Mouse (Mus musculus): ENCODE data around the gene Rgl1.

The Rgl1 gene

DNA sequence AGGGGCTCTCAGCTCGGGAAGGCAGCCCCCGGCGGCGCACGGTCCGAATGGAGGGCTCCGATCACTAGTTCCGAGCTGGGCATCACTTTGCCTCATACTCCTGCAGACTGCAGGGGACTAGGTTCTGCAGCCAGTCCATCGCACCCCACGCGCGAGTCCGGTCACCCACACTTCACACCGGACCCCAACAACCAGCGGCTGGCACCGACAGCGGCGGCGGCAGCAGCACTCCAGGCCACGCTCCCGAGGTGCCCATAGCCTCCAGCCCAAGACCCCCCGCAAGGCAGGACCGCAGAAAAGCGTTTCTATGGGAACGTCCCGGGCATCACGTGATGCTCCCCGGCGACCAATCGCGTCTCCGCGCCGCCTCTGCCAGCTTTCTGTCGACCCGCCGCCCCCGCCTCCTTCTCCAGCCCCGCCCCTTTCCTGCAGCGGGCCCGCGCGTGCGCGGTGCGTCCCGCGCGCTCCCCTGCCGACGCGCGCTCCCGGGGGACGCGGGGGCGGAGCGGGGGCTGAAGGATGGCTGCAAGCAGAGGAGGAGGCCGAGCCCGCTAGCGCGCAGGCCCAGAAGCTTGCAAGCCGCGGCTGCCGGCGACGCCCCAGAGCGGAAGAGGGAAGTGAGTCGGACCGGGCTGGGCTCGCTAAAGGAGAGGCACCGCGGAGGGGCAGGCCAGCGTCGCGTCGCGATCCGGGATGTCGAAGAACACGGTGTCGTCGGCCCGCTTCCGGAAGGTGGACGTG is at the start of gene Rgl1, which contains the start of gene Arpc5:
Gene Rgl1, minus strand, starts transcription at position 320 of the 741 bp plus-strand sequence.
Gene Arpc5, plus strand, starts transcription at position 511 of the 741 bp plus-strand sequence.
- in situ Hi-C loops (cut with MseI, MboI) = no loop called here

DNA sequence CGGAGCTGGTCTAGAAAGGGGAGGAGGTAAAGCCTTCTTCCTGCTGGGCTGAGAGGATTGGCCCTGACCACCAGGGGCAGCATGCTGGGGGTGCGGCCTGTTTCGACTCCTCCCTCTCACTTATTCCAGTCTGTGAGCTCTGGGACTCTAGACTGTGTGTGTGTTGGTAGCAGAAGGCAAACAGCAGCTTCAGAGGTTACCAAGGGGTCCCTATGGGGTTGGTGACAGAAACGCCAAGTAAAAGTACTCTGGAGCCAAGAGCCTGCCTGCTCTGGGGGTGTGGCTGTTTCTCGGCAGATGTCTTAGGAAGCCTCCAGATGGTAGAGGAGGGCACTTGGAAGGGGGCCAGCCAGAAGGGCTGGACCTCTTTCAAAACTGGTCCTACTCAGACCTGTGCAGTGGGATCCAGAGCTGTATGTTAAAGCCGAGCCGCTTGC is 49.1 kb upstream of the Rgl1 start:
- in situ Hi-C loops (cut with MseI, MboI) = no loop called here

DNA sequence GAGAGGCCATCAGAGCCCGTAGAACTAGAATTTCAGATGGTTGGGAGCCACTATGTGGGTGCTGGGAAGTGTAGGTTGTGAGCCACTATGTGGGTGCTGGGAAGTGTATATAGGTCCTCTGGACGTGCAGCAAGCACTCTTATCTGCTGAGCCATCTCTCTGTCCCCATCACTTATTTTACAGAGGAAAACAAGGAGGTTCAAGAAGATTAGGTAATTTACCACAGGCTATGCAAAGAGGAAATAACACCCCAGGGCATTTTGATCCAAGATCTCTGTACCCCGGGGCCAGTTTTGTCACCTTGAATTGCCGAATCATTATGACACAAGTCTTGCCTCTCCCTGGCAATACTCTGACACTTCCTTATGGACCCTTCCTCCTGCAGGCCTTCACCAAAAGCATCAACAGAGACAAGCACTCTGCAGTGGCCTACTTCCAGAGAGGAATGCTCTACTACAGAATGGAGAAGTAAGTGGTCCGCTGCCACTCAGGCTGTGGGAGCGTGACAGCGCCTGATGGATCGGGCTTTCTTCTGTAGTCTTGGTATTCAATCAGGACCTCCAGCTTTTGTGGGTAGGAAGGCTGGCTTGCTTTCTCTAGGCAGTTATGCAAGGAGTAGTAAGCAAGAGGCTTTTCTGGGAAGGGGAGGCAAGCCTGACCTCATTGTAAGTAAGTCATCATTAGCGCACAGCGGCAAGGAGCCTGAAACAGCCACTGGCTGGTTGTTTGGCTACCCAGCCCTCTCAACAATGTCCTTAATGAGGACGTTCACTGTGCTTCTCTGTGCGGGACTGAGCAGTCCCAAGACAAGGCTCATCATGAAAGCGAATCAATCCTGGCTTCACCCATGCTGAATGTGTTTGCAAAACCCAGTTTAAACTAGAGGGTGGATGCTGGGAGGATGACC is 44.6 kb upstream of the Rgl1 start:
- in situ Hi-C loops (cut with MseI, MboI) = no loop called here

DNA sequence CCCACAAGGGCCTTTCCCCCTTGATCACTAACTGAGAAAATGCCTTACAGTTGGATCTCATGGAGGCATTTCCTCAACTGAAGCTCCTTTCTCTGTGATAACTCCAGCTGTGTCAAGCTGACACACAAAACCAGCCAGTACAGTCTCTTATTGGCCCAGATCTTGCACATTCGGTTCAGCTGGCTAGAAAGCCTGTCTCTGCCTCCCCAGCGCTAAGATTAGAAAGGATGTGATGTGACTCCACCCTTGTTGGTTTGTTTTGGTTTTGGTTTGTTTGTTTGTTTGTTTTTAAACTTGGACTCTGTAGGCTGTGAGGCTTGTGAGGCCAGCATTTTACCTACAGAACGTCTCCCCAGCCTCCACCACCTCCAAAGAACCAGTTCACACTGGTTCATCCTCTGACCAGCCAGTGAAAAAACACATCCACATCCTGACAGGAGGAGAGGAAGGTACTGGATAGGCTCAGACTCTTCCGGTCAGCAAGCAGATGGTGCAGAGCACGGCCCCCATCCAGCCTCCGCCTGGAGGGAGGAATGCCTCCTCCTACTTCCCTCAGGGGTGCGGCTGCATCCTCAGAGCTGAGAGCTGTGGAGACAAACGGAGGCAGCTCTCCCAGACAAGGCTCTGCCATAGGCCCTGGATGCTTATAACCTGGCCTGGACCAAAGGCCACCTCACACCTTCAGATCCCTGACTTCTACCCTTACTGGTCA is 43.5 kb upstream of the Rgl1 start:
- in situ Hi-C loops (cut with MseI, MboI) = no loop called here

DNA sequence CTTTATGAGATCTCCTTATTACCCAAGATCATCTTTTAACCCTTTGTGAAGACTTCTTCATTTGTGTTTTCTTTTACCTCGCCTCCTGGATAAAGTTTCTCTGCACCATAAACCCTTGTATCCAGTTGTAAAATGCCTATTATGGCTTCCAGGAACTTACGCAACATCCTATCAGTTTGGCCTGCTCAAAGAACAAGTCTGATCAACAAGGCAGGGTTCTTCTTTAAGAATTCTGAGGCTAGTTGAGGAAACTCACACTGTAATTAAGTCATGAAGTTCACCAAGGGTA is 42.2 kb upstream of the Rgl1 start:
- in situ Hi-C loops (cut with MseI, MboI) = no loop called here

DNA sequence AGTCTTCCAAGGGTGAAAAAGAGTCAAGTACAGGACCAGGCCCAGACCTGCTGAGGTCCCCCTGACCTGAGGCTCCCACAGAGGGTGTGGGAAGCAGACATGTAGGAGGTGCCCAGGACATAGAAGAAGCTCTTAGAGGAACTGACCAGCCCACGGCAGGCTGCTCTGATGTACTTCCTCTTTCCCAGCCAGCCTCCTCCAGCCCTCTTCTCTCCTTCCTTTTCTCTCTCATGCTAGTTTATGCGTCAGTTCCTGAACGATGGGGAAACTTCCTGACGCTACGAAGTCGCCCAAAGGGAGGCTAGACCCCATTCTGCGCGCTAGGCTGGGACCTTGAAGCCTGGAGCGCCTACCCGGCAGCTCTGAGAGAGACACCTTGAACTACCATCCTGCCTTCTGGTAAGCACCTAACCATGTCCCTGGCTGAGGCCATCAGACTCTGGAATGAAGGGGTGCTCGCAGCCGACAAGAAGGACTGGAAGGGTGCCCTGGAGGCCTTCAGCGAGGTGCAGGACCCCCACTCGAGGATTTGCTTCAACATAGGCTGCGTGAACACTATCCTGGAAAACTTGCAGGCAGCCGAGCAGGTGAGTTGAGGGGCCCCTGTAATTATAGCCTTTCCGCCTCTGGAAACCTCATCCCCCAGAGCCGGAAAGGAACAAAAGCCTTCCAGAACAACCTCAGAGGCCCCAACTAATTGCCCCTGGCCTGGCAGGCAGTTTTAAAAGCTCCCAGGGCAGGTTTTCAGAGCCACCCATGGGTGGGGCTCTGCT is 41.7 kb upstream of the Rgl1 start:
- in situ Hi-C loops (cut with MseI, MboI) = no loop called here

DNA sequence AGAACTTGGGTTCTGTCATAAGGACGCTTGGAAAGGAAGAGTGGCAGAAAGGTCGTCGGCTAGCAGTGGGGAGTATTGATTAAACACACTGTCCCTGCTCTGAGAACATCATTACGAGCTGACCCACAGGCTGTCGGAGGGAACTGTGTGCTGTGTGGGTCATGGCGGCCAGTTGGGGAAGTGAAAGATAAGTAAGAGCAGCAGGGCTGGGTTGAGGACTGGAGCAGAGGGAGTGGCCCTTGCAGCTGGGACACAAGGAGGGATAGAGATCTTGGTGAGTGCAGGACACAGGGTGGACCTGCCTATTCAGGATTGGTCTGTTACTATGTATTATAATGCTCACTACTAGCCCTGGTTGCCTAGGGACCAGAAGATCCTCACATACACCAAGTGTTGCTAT is 38.8 kb upstream of the Rgl1 start:
- in situ Hi-C loops (cut with MseI, MboI) = no loop called here

DNA sequence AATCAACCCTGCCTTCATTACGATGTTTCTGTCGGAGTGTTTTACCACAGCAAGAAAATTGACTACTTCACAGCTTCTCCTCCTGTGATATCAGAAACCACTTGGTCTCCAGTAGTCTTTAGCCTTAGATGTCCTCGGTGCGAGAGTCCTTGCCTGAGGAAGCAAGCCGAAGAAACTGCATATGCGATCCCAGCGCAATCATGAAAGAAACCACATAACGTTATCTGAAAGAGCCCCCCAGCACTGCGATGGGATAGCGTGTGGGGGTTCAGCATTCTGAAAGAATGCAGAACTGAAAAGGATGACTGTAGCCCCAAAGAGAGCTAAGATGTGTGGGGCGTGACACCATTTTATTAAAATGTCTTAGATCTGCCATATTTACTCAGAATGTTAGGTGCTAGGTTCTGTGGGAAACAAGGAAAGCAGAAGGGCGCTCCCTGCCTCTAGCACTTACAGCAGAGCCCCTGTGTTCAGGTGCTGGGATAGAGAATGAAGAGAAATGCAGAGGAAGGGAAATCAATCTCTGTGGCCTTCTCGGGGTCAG is 34.6 kb upstream of the Rgl1 start:
- in situ Hi-C loops (cut with MseI, MboI) = no loop called here

DNA sequence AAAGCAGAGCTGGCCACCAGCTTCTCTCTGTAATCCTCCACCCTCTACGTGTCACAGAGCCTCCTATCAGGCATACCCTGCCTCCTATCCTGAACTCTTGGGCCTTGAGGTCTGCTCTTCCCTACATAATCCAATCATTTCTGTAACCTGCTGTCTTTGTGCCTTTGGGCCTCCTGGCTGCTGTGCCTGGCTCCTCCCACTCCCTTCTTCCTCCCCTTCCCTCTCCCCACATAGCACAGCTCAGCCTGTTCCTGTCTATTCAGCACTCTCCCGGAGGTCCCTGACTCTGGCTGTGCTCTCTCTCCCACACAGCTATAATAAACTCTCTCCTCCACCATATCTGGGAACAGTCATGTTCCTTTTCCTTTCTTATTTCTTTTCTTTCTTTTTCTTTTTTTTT is 33.7 kb upstream of the Rgl1 start, which contains the start of gene Ncf2:
Gene Ncf2, plus strand, starts transcription at position 298 of the 400 bp plus-strand sequence.
- in situ Hi-C loops (cut with MseI, MboI) = loop anchor here in 1 of 2 experiments (10.0 kb wide), 1 partner anchor 295 kb away; no protein-coding TSS in a partner anchor

DNA sequence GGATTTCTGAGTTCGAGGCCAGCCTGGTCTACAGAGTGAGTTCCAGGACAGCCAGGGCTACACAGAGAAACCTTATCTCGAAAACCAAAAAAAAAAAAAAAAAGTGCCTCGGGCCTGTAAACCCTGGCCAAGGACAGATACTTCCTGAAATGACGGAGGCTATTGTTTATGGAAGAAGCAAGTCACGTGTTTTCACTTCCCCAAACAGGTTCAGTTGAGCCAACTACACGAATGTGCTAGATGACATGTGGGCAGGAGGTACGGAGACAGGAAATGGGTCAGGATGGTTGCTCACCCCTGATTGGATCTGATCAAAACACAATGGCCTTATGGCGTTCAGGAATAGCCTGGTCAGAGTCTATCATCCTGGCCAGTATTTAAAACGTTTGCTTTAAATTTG is 32.0 kb upstream of the Rgl1 start:
- in situ Hi-C loops (cut with MseI, MboI) = loop anchor here in 1 of 2 experiments (10.0 kb wide), 1 partner anchor 297 kb away; no protein-coding TSS in a partner anchor

DNA sequence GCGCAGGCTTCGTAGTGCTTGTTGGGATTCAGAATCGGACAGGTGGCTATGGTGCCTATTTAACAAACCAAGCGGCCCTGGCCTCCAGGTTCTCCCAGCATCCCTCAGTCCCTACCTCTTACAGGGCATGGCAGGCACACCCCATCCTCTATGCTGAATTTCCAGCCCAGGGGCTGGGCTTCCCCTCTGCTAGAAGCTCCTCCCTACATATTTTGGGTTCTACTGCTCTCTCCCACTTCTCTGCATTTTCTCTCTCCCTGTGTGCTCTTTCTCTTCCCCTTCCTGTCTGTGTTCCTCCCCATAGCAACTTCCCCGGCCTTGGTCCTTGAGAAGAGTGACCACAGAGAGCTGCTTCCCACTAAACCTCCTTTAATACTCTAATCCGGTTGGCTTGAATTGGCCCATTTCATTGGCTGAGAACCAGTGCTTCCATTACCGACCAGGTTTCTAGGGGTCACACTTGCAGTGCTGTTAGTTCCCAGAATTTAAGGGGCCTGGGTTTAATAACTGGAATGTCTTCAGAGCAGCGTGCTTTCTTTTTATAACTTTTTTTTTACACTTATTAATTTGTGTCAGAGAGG is 30.6 kb upstream of the Rgl1 start:
- in situ Hi-C loops (cut with MseI, MboI) = loop anchor here in 1 of 2 experiments (10.0 kb wide), 1 partner anchor 298 kb away; no protein-coding TSS in a partner anchor

DNA sequence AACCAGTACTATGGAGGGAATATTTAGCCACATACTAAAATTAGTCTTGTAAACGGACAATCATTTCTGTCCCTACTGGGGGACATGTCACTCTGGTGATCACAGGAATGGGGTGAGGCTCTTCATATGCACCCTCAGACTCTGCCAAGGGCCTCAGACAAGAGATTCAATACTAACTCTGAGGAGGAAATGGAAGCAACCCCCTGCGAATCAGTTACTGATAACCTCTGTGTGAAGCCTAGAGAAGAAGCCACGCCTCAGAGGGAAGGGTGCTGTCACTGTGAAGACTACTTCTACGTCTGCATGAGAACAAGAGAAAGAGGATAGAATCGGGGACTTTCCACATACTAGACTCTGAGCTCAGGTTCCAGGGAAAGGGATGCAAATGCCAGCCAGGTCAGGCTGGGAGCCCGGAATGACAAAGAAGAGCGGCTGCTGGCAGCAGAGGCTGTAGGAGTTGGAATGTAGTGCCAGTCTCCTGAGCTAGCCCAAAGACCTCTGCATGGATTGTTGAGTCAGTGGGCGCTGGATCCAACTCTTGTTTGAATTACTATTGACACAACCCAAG is 29.6 kb upstream of the Rgl1 start:
- in situ Hi-C loops (cut with MseI, MboI) = loop anchor here in 1 of 2 experiments (10.0 kb wide), 1 partner anchor 299 kb away; no protein-coding TSS in a partner anchor

DNA sequence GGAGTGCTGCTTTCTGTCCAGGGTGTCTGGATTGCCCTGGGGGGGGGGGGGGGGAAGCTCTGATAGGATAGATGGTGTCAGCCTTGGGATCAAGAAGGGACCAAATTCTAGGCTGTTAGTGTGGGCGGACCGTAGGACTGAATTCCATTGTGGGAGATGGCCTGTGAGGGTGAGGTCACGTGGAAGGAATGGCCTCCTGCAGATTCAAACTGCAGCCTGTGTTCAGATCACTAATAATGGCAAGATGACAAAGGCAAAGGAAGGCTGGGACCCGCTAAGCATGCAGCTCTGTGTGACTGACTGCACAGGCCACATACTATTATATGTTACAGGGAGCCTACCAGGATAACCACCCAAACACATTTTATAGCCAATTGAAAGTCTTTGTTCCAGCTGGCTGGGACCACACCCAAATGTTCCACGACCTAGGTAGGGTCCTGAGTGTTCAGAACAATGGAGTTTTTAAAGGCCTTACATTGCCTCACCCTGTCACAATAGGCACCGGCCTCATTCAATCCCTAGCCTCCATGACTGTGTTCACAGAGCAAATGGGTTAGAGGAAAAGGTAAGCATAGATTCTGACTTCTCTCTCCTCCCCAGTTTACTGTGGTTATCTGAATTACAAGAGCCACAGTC is 27.5 kb upstream of the Rgl1 start:
- in situ Hi-C loops (cut with MseI, MboI) = loop anchor here in 1 of 2 experiments (10.0 kb wide), 1 partner anchor 301 kb away; no protein-coding TSS in a partner anchor

DNA sequence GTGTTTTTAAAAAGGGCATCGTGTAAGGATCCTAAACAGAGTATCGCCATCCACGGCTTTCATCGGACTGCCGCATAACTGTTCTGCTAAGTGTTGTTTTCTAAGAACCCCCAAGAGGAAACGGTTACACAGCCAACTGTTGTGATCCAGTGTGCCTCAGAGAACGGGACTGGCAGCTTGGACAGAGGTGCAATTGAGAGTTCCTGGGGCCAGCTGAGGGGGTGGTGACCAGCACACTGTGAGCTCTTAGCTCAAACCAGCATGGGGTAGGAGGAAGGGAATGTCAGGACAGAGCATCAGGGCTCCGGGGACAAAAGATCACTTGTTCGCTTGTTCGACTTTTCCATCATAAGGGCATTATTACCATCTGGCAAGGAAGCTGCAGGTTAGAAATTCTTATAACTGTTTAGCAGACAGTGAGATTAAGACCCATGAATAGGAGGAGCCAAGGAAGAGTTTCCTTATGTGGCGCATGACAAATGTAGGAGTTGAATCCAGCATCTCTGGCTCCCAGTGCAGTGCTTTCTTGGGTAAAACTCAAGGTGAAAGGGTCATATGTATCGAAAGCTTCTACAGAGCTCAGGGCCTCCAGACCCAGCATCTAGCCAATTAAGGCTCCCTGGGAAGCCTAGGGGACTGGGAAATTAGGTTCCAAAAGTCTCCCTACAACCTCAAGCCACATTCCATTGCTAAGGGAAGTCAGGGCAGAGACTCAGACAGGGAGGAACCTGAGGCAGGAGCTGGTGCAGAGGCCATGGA is 26.8 kb upstream of the Rgl1 start:
- in situ Hi-C loops (cut with MseI, MboI) = loop anchor here in 1 of 2 experiments (10.0 kb wide), 1 partner anchor 302 kb away; no protein-coding TSS in a partner anchor

DNA sequence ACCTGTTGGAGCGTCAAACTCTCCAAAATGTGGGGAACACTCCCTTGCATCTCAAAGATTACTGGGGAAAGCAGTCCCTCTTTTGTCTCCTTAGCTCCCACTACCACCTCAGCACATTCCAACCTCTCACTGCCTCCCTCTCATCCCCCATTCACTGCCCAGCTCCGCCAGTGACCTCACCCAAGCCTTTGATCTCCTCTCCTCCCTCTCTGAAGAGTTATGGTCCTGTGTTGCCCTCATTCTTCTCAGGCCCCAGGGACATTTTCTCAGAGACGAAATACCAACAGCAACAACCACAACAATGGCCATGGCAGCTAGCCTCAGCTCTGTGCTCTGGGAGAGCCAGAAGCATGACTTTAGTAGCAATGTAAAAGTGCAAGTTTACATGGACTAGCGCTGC is 25.1 kb upstream of the Rgl1 start:
- in situ Hi-C loops (cut with MseI, MboI) = loop anchor here in 1 of 2 experiments (10.0 kb wide), 1 partner anchor 304 kb away; no protein-coding TSS in a partner anchor

DNA sequence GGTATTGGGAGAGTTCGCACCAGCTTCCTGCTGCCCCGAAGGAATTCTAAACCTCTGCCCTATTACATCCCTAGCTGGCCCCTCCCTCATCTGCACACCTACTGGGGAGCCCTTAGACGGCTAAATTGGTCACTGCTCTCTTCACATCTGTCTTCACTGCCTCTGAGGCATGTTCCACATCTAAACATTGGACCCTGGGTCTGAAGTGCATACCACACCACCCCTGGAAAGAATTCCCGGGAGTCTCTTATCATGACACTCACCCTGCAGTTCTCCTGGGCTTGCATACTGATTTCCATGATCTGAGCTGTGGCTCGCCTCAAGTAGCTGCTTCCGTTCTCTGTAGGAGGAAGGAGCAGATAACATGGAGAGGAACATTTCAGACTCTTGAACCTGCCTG is 24.7 kb upstream of the Rgl1 start:
- in situ Hi-C loops (cut with MseI, MboI) = loop anchor here in 1 of 2 experiments (10.0 kb wide), 1 partner anchor 304 kb away; no protein-coding TSS in a partner anchor

DNA sequence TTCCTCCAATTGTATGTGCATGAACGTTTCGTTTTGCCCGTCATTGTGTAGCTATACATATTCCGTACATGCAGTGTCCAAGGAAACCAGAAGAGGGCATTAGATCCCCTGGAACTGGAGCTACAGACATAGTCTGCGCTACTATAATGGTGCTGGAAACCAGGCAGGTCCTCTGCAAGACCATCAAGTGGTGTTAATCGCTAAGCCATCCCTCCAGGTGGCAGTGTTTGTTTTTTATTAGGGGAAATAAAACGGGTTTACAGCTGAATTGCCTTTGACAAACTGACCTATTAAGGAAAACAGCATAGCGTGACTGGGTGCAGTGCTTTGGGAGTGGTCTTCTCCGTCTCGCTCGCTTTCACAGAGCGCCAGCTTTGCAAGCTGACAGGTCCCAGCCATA is 24.1 kb upstream of the Rgl1 start:
- in situ Hi-C loops (cut with MseI, MboI) = loop anchor here in 1 of 2 experiments (10.0 kb wide), 1 partner anchor 305 kb away; no protein-coding TSS in a partner anchor

DNA sequence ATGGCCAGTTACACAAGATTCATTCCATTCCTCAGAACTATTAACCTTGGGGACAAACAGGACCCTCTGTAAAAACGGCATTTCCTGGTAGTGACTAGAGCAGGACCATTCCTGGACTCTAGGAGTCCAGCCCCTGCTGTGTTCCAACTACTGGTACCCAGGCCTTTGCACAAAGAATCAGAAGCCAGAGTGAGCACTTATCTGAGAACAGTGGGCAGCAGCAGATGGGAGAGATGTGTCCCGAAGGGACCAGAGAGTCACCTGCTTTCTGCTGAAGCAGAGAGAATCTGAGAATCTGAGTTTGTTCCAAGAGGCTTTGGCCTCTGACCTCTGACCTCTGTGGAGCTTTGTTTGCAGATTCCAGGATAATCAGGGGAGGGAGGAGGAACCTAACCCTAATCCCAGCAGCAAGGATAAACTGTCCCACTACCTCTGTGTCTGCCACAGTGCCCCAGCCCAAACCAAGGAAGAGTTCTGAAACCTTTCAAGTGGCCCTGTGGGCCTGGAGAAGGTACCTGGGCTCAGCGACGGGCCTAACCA is 22.0 kb upstream of the Rgl1 start:
- in situ Hi-C loops (cut with MseI, MboI) = no loop called here
